Mouse (Mus musculus): ENCODE measurements at regions not wholly inside any gene's neighbourhood (a gene's known extent, or its start where the extent isn't known, plus 50 kb on each side); places are given as distances from the start of the nearest gene placed in this dataset.

- Histone ChIP-seq H3K9me3 (replicated peaks; ENCODE audit: control insufficient read depth, low read length) (no peaks in the 10 kb centered on the region), H3K4me2 (ENCODE audit: low read depth, low read length) (no peak overlapping the region), H3K27me3 (ENCODE audit: control insufficient read depth, insufficient read depth, low read length) (no peaks in the 10 kb centered on the region), H3K4me1 (ENCODE audit: control insufficient read depth, insufficient read depth, low read length) (no peaks in the 10 kb centered on the region), H3K36me3 (ENCODE audit: control insufficient read depth, insufficient read depth, low read length) (no peaks in the 10 kb centered on the region), H3K27ac (ENCODE audit: low read length) (no peak overlapping the region), H3K4me3 (replicated peaks; ENCODE audit: low read length) (no peak overlapping the region), H3K9ac (ENCODE audit: low read length) (no peak overlapping the region)
- 88% methylated on average over 10 of the region's 10 CpGs for WGBS
- ATAC-seq (ENCODE audit: insufficient read depth, low FRiP score), result no peak
Observed at GRCm38 (mm10) chr10:118976447-118976846, 106.4 kb upstream of the Dyrk2 start.

DNA sequence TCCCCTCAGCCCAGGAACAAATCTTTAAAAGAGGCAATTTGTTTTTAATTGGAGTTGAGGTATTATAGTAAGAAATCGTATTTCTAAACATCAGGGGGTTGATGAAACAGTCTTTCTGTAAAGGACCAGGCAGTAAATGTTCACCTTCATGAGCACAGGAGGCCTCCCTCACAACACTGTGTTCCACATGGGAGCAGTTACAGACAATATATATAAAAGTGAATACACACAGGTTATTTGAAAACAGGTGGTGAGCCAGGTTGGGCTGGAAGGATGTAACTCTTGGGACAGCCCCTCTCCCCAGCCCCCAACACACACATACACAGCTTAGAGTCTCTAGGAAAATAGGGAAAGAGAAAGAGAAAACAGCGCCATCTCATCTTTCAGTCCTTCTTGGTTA lies 105.8 kb upstream of the Dyrk2 start:
- H3K4me2 ChIP-seq (ENCODE audit: low read depth, low read length), result no peak overlapping the region
- 82% methylated on average over 2 of the region's 2 CpGs for WGBS
- no peaks in the 10 kb centered on the region for H3K9me3 ChIP-seq (replicated peaks; ENCODE audit: control insufficient read depth, low read length)

GRCm38 (mm10) chr10:118973324-118973723 lies 103.3 kb upstream of the Dyrk2 start:
- Histone ChIP-seq H3K4me1 (ENCODE audit: control insufficient read depth, insufficient read depth, low read length) (no peaks in the 10 kb centered on the region), H3K4me3 (replicated peaks; ENCODE audit: low read length) (no peak overlapping the region), H3K9me3 (replicated peaks; ENCODE audit: control insufficient read depth, low read length) (no peaks in the 10 kb centered on the region), H3K9ac (ENCODE audit: low read length) (no peak overlapping the region), H3K27ac (ENCODE audit: low read length) (no peak overlapping the region), H3K4me2 (ENCODE audit: low read depth, low read length) (no peak overlapping the region), H3K27me3 (ENCODE audit: control insufficient read depth, insufficient read depth, low read length) (no peaks in the 10 kb centered on the region), H3K36me3 (ENCODE audit: control insufficient read depth, insufficient read depth, low read length) (no peaks in the 10 kb centered on the region)
- no peak for ATAC-seq (ENCODE audit: insufficient read depth, low FRiP score)
- 50% methylated on average over 4 of the region's 4 CpGs for WGBS

More for the DNA sequence above, 105.8 kb upstream of the Dyrk2 start:
- Histone ChIP-seq H3K4me1 (ENCODE audit: control insufficient read depth, insufficient read depth, low read length) (no peaks in the 10 kb centered on the region), H3K27ac (ENCODE audit: low read length) (no peak overlapping the region), H3K36me3 (ENCODE audit: control insufficient read depth, insufficient read depth, low read length) (no peaks in the 10 kb centered on the region), H3K27me3 (ENCODE audit: control insufficient read depth, insufficient read depth, low read length) (no peaks in the 10 kb centered on the region), H3K4me3 (replicated peaks; ENCODE audit: low read length) (no peak overlapping the region), H3K9ac (ENCODE audit: low read length) (no peak overlapping the region)
- ATAC-seq (ENCODE audit: insufficient read depth, low FRiP score), result no peak

DNA sequence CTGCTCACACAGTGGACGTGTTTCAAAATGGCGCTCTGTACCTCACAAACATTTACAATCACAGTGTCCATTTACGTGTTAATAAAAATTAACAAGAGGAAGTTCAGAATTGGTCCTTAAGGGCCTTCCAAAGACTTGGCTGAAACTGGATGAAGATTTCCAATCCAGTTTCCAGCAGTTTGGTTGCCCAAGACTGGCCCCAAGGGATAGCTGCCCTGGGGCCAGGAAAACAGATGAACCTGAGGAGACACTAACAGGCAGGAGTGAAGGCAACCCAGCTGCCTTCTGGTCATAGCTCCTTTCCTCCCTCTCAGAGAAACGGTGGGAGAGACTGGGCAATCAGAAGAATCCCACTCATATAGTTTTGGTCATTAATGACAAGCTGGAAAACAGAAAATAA lies 102.6 kb upstream of the Dyrk2 start:
- WGBS, result 89% methylated on average over 4 of the region's 4 CpGs
- no peaks in the 10 kb centered on the region for H3K36me3 ChIP-seq (ENCODE audit: control insufficient read depth, insufficient read depth, low read length)
- no peak overlapping the region for H3K4me2 ChIP-seq (ENCODE audit: low read depth, low read length)
- ATAC-seq (ENCODE audit: insufficient read depth, low FRiP score), result no peak
- H3K9me3 ChIP-seq (replicated peaks; ENCODE audit: control insufficient read depth, low read length), result no peaks in the 10 kb centered on the region
- H3K9ac ChIP-seq (ENCODE audit: low read length), result no peak overlapping the region
- no peaks in the 10 kb centered on the region for H3K27me3 ChIP-seq (ENCODE audit: control insufficient read depth, insufficient read depth, low read length)
- H3K4me1 ChIP-seq (ENCODE audit: control insufficient read depth, insufficient read depth, low read length), result no peaks in the 10 kb centered on the region
- H3K4me3 ChIP-seq (replicated peaks; ENCODE audit: low read length), result no peak overlapping the region
- no peak overlapping the region for H3K27ac ChIP-seq (ENCODE audit: low read length)

- Histone ChIP-seq H3K4me2 (ENCODE audit: low read depth, low read length) (no peak overlapping the region), H3K36me3 (ENCODE audit: control insufficient read depth, insufficient read depth, low read length) (no peaks in the 10 kb centered on the region), H3K4me3 (replicated peaks; ENCODE audit: low read length) (no peak overlapping the region), H3K9me3 (replicated peaks; ENCODE audit: control insufficient read depth, low read length) (no peaks in the 10 kb centered on the region), H3K27me3 (ENCODE audit: control insufficient read depth, insufficient read depth, low read length) (no peaks in the 10 kb centered on the region), H3K27ac (ENCODE audit: low read length) (no peak overlapping the region), H3K4me1 (ENCODE audit: control insufficient read depth, insufficient read depth, low read length) (no peaks in the 10 kb centered on the region), H3K9ac (ENCODE audit: low read length) (no peak overlapping the region)
- ATAC-seq (ENCODE audit: insufficient read depth, low FRiP score), result no peak
- WGBS, result 86% methylated on average over 14 of the region's 14 CpGs
Observed at GRCm38 (mm10) chr10:118970457-118971175, 100.6 kb upstream of the Dyrk2 start.

- H3K27me3 ChIP-seq (ENCODE audit: control insufficient read depth, insufficient read depth, low read length), result no peaks in the 10 kb centered on the region
- H3K9ac ChIP-seq (ENCODE audit: low read length), result no peak overlapping the region
- H3K27ac ChIP-seq (ENCODE audit: low read length), result no peak overlapping the region
- H3K9me3 ChIP-seq (replicated peaks; ENCODE audit: control insufficient read depth, low read length), result no peaks in the 10 kb centered on the region
- H3K36me3 ChIP-seq (ENCODE audit: control insufficient read depth, insufficient read depth, low read length), result no peaks in the 10 kb centered on the region
- no peaks in the 10 kb centered on the region for H3K4me1 ChIP-seq (ENCODE audit: control insufficient read depth, insufficient read depth, low read length)
- H3K4me3 ChIP-seq (replicated peaks; ENCODE audit: low read length), result no peak overlapping the region
- ATAC-seq (ENCODE audit: insufficient read depth, low FRiP score), result no peak
- 72% methylated on average over 7 of the region's 7 CpGs for WGBS
- no peak overlapping the region for H3K4me2 ChIP-seq (ENCODE audit: low read depth, low read length)
Observed at GRCm38 (mm10) chr10:118961713-118962181, 91.7 kb upstream of the Dyrk2 start.

DNA sequence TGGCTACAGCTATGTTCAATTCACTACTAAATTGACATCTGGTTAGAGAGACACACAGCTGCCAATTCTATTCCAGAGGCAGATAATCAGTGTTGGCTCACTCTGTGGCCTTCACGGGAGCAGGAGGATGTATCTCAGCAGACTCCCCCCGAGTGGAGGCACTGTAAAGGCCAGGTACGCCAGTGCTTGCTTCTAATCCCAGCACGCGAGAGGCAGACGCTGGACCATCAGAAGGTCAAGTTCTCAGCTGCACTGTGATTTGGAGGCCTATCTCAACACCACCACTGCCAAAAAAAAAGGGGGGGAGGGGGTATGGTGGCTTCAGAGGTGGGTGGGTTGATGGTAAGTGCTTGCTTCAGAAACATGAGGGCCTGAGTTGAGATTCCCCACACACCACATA lies 90.1 kb upstream of the Dyrk2 start:
- Histone ChIP-seq H3K4me1 (ENCODE audit: control insufficient read depth, insufficient read depth, low read length) (no peaks in the 10 kb centered on the region), H3K9ac (ENCODE audit: low read length) (no peak overlapping the region), H3K27me3 (ENCODE audit: control insufficient read depth, insufficient read depth, low read length) (no peaks in the 10 kb centered on the region), H3K36me3 (ENCODE audit: control insufficient read depth, insufficient read depth, low read length) (no peaks in the 10 kb centered on the region), H3K9me3 (replicated peaks; ENCODE audit: control insufficient read depth, low read length) (no peaks in the 10 kb centered on the region), H3K4me3 (replicated peaks; ENCODE audit: low read length) (no peak overlapping the region), H3K4me2 (ENCODE audit: low read depth, low read length) (no peak overlapping the region), H3K27ac (ENCODE audit: low read length) (no peak overlapping the region)
- 79% methylated on average over 6 of the region's 6 CpGs for WGBS
- ATAC-seq (ENCODE audit: insufficient read depth, low FRiP score), result no peak

DNA sequence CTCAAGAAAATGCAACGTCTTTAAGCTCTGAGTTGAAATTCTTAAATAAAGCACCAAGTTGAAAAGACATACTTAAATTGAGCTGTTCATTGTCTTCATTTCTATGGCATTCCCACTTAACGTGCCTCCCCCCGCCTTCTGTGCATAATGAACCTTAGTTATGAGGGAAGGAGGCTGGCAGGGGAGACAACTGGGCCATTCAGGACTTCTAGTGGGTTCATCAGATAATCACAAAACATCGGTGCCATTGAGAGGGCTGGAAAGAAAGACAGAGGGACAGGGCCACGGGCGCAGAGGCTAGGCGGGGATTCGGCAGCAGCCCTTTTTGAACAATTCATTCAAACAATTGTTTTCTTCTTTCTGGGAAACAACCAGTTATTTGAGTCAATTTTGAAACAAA lies 89.6 kb upstream of the Dyrk2 start:
- Histone ChIP-seq H3K27me3 (ENCODE audit: control insufficient read depth, insufficient read depth, low read length) (no peaks in the 10 kb centered on the region), H3K9me3 (replicated peaks; ENCODE audit: control insufficient read depth, low read length) (no peaks in the 10 kb centered on the region), H3K4me3 (replicated peaks; ENCODE audit: low read length) (no peak overlapping the region), H3K9ac (ENCODE audit: low read length) (no peak overlapping the region), H3K27ac (ENCODE audit: low read length) (no peak overlapping the region), H3K4me2 (ENCODE audit: low read depth, low read length) (no peak overlapping the region), H3K4me1 (ENCODE audit: control insufficient read depth, insufficient read depth, low read length) (no peaks in the 10 kb centered on the region), H3K36me3 (ENCODE audit: control insufficient read depth, insufficient read depth, low read length) (no peaks in the 10 kb centered on the region)
- ATAC-seq (ENCODE audit: insufficient read depth, low FRiP score), result no peak
- 81% methylated on average over 8 of the region's 8 CpGs for WGBS

DNA sequence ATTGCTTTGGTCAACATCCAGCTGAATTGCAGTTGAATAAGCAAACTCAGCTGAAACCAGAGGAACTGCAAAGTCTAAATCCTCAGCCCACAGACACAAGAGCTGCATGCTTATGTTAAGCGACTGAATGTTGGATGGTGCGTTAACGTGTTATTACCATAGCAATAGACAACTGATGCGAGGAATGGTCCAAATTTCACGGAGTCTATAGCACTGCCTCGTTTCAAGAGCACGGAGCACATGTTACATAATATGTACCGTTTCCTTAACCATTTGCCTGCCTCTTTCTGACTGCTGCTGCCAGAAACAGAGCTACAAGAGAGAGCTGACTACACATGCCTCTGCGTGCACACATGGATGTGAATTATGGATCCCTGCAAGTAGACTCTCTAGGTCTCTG lies 86.3 kb upstream of the Dyrk2 start:
- H3K4me1 ChIP-seq (ENCODE audit: control insufficient read depth, insufficient read depth, low read length), result no peaks in the 10 kb centered on the region
- H3K4me2 ChIP-seq (ENCODE audit: low read depth, low read length), result no peak overlapping the region
- H3K27ac ChIP-seq (ENCODE audit: low read length), result no peak overlapping the region
- WGBS, result 71% methylated on average over 9 of the region's 9 CpGs
- H3K9ac ChIP-seq (ENCODE audit: low read length), result no peak overlapping the region
- H3K4me3 ChIP-seq (replicated peaks; ENCODE audit: low read length), result no peak overlapping the region
- H3K9me3 ChIP-seq (replicated peaks; ENCODE audit: control insufficient read depth, low read length), result no peaks in the 10 kb centered on the region
- H3K36me3 ChIP-seq (ENCODE audit: control insufficient read depth, insufficient read depth, low read length), result no peaks in the 10 kb centered on the region
- ATAC-seq (ENCODE audit: insufficient read depth, low FRiP score), result no peak
- no peaks in the 10 kb centered on the region for H3K27me3 ChIP-seq (ENCODE audit: control insufficient read depth, insufficient read depth, low read length)
